Mouse (Mus musculus) heart, postnatal 0 days (tissue): ENCODE measurements at regions not wholly inside any gene's neighbourhood (a gene's known extent, or its start where the extent isn't known, plus 50 kb on each side); places are given as distances from the start of the nearest gene placed in this dataset.

Experiments used
- ATAC-seq: fragments of 200-750 bp; cut with Nextera tagmentation; 2 replicates; pipeline ENCODE4 v1.8.0; 2017; ENCODE audit warnings: low read depth, moderate number of reproducible peaks, moderate library complexity; ENCODE audit not compliant: insufficient read depth
- DNase-seq: peaks from one replicate; pipeline ENCODE4 v3.0.0-alpha.2; 2016; ENCODE audit warnings: low spot score
- H3K27ac ChIP-seq: fragments of 300-500 bp; sonication (generic); 2 replicates; pipeline ENCODE4 v1.5.1; 2014; ENCODE audit warnings: low read depth, mild to moderate bottlenecking
- H3K27me3 ChIP-seq: fragments of 300-500 bp; sonication (generic); 2 replicates; pipeline ENCODE4 v1.6.1; 2014; ENCODE audit warnings: low read length, mixed read lengths; ENCODE audit not compliant: control insufficient read depth, insufficient read depth
- H3K36me3 ChIP-seq: fragments of 300-500 bp; sonication (generic); replicated peaks from 2 replicates; pipeline ENCODE4 v1.6.1; 2014; ENCODE audit warnings: low read length, mixed read lengths; ENCODE audit not compliant: control insufficient read depth, insufficient read depth
- H3K4me1 ChIP-seq: fragments of 300-500 bp; sonication (generic); 2 replicates; pipeline ENCODE4 v1.6.1; 2014; ENCODE audit warnings: antibody characterized with exemption; ENCODE audit not compliant: control insufficient read depth, insufficient read depth
- H3K4me2 ChIP-seq: fragments of 300-500 bp; sonication (generic); 2 replicates; pipeline ENCODE4 v1.6.1; 2014; ENCODE audit warnings: low read depth, mild to moderate bottlenecking, low read length, moderate library complexity
- H3K4me3 ChIP-seq: fragments of 300-500 bp; sonication (generic); 2 replicates; pipeline ENCODE4 v1.5.1; 2014; ENCODE audit warnings: low read depth, low read length
- H3K9ac ChIP-seq: fragments of 300-500 bp; sonication (generic); replicated peaks from 2 replicates; pipeline ENCODE4 v1.6.1; 2014; ENCODE audit warnings: low read depth, low read length, mixed read lengths
- H3K9me3 ChIP-seq: fragments of 300-500 bp; sonication (generic); replicated peaks from 2 replicates; pipeline ENCODE4 v1.6.1; 2016; ENCODE audit warnings: low read length; ENCODE audit not compliant: control insufficient read depth
- CTCF ChIP-seq: IDR thresholded peaks from 2 replicates; pipeline ENCODE4 v1.5.1; 2016; ENCODE audit warnings: antibody characterized with exemption, control low read depth, low read depth
- EP300 ChIP-seq: IDR thresholded peaks from 2 replicates; pipeline ENCODE4 v1.6.1; 2016; ENCODE audit warnings: antibody characterized with exemption, low read depth
- WGBS: fragments of 180-500 bp; shearing (Covaris S2); extraction: QIAGEN DNeasy Blood & Tissue Kit; methylation state at CpG from one replicate; pipeline ENCODE4 v1.1.7; 2014; 5-methylcytosine and 5-hydroxymethylcytosine counted together

- no peaks in the 10 kb centered on the region for H3K36me3 ChIP-seq
- no peak overlapping the region for H3K27ac ChIP-seq
- 71% methylated on average over 11 of the region's 11 CpGs for WGBS
- no peak overlapping the region for H3K9ac ChIP-seq
- 0 out of 2 replicates have a peak, but pooled peaks cover 13% of the 10 kb centered on the region for H3K4me1 ChIP-seq
- ATAC-seq = no peak
- no peaks in the 10 kb centered on the region for H3K9me3 ChIP-seq
- H3K27me3 ChIP-seq = no peaks in the 10 kb centered on the region
- no peak for DNase-seq
- no peak overlapping the region for H3K4me2 ChIP-seq
- no peak overlapping the region for H3K4me3 ChIP-seq
- no peak for TF ChIP-seq EP300
- TF ChIP-seq CTCF = no peak
Measured at GRCm38 (mm10) chr6:6695742-6696430, 117.4 kb upstream of the Sem1 start.

GRCm38 (mm10) chr6:6697418-6697979 lies 119.0 kb upstream of the Sem1 start:
- no peak overlapping the region for H3K9ac ChIP-seq
- peak overlapping the region; percentile 34; the same call in 1 of the 2 replicates for H3K27ac ChIP-seq
- WGBS = 23% methylated on average over 10 of the region's 10 CpGs
- no peaks in the 10 kb centered on the region for H3K27me3 ChIP-seq
- ATAC-seq = peak; percentile 84
- no peaks in the 10 kb centered on the region for H3K36me3 ChIP-seq
- peak overlapping the region; percentile 0; the same call in 1 of the 2 replicates for H3K4me2 ChIP-seq
- TF ChIP-seq EP300 (no peak), CTCF (no peak)
- DNase-seq = peak; percentile 32
- 0 out of 2 replicates have a peak, but pooled peaks cover 7% of the 10 kb centered on the region for H3K4me1 ChIP-seq
- H3K9me3 ChIP-seq = no peaks in the 10 kb centered on the region
- no peak overlapping the region for H3K4me3 ChIP-seq

- H3K27me3 ChIP-seq = no peaks in the 10 kb centered on the region
- no peak for DNase-seq
- TF ChIP-seq EP300 (no peak), CTCF (no peak)
Measured at GRCm38 (mm10) chr6:6706729-6707128, 128.3 kb upstream of the Sem1 start.

GRCm38 (mm10) chr6:6709057-6709456 lies 130.6 kb upstream of the Sem1 start:
- no peak overlapping the region for H3K4me3 ChIP-seq
- no peaks in the 10 kb centered on the region for H3K9me3 ChIP-seq
- no peak overlapping the region for H3K9ac ChIP-seq
- ATAC-seq (no peak), DNase-seq (no peak)
- H3K27ac ChIP-seq = no peak overlapping the region
- WGBS = 73% methylated on average over 3 of the region's 3 CpGs
- H3K4me1 ChIP-seq = peaks cover 6% of the 10 kb centered on the region; the same call in 1 of the 2 replicates
- no peak overlapping the region for H3K4me2 ChIP-seq
- TF ChIP-seq CTCF (no peak), EP300 (no peak)
- H3K27me3 ChIP-seq = no peaks in the 10 kb centered on the region
- H3K36me3 ChIP-seq = no peaks in the 10 kb centered on the region

More at GRCm38 (mm10) chr6:6706729-6707128, 128.3 kb upstream of the Sem1 start:
- ATAC-seq = no peak
- Histone ChIP-seq H3K9me3 (no peaks in the 10 kb centered on the region), H3K36me3 (no peaks in the 10 kb centered on the region), H3K4me2 (no peak overlapping the region), H3K9ac (no peak overlapping the region), H3K4me3 (no peak overlapping the region), H3K27ac (no peak overlapping the region), H3K4me1 (peaks cover 6% of the 10 kb centered on the region; the same call in 1 of the 2 replicates)
- 63% methylated on average over 4 of the region's 4 CpGs for WGBS

- Histone ChIP-seq H3K36me3 (no peaks in the 10 kb centered on the region), H3K4me3 (no peak overlapping the region), H3K27ac (no peak overlapping the region), H3K9me3 (no peaks in the 10 kb centered on the region), H3K4me1 (no peaks in the 10 kb centered on the region), H3K4me2 (no peak overlapping the region), H3K27me3 (no peaks in the 10 kb centered on the region), H3K9ac (no peak overlapping the region)
- DNase-seq (no peak), ATAC-seq (no peak)
- 74% methylated on average over 3 of the region's 3 CpGs for WGBS
- TF ChIP-seq EP300 (no peak), CTCF (no peak)
Measured at GRCm38 (mm10) chr6:6730259-6730658, 132.9 kb upstream of the Dlx6 start.
